Mouse (Mus musculus): Measurements from ENCODE around the gene Dync1h1. TPM values are rescaled to one million over a fixed set of nuclear protein-coding genes. Genes with fewer than 3 reads are reported as not detected.
"Not testable (repeated sequence)": the region's sequence is repeated elsewhere in the genome, so short reads cannot be mapped to it uniquely, and the experiment has no call there.

Dync1h1 gene
- polyA plus RNA-seq, 1 experiment from 2014 or later: 45.7 TPM

GRCm38 (mm10) chr12:110696975-110697400 lies 95.7 kb downstream of the Dync1h1 start:
- ATAC-seq (ENCODE audit: insufficient number of reproducible peaks, low FRiP score, low TSS enrichment, low read depth): no peak
- Histone ChIP-seq H3K4me2 (replicated peaks) (peak overlapping the region; percentile 68), H3K27ac (replicated peaks) (peak overlapping the region; percentile 79), H3K36me3 (peaks cover 11% of the 10 kb centered on the region), H3K9ac (peak overlapping the region; percentile 73; the same call in 1 of the 2 replicates), H3K27me3 (no peaks in the 10 kb centered on the region), H3K9me3 (replicated peaks) (no peaks in the 10 kb centered on the region), H3K4me1 (peaks cover 10% of the 10 kb centered on the region), H3K4me3 (replicated peaks) (peak overlapping the region; percentile 100)
- 45% methylated on average over 9 of the region's 9 CpGs for WGBS

GRCm38 (mm10) chr12:110697457-110697856 lies 96.2 kb downstream of the Dync1h1 start:
- Histone ChIP-seq H3K27ac (replicated peaks) (no peak overlapping the region), H3K4me1 (peaks cover 10% of the 10 kb centered on the region), H3K27me3 (no peaks in the 10 kb centered on the region), H3K36me3 (peaks cover 11% of the 10 kb centered on the region), H3K9me3 (replicated peaks) (no peaks in the 10 kb centered on the region), H3K9ac (no peak overlapping the region), H3K4me3 (replicated peaks) (no peak overlapping the region; the same call in 1 of the 2 replicates), H3K4me2 (replicated peaks) (no peak overlapping the region)
- 61% methylated on average over 5 of the region's 5 CpGs for WGBS
- no peak for ATAC-seq (ENCODE audit: insufficient number of reproducible peaks, low FRiP score, low TSS enrichment, low read depth)

GRCm38 (mm10) chr12:110698080-110698479 lies 96.8 kb downstream of the Dync1h1 start:
- Histone ChIP-seq H3K9me3 (replicated peaks) (no peaks in the 10 kb centered on the region), H3K27ac (replicated peaks) (no peak overlapping the region), H3K36me3 (peaks cover 7% of the 10 kb centered on the region; the same call in 1 of the 2 replicates), H3K4me1 (peaks cover 15% of the 10 kb centered on the region), H3K27me3 (no peaks in the 10 kb centered on the region), H3K9ac (no peak overlapping the region), H3K4me2 (replicated peaks) (no peak overlapping the region), H3K4me3 (replicated peaks) (no peak overlapping the region)
- ATAC-seq (ENCODE audit: insufficient number of reproducible peaks, low FRiP score, low TSS enrichment, low read depth): no peak
- 68% methylated on average over 1 of the region's 1 CpGs for WGBS

- 0 out of 2 replicates have a peak overlapping the region, but pooled peaks have one; percentile 6 for H3K4me2 ChIP-seq (replicated peaks)
- no peak overlapping the region for H3K9ac ChIP-seq
- H3K4me1 ChIP-seq: peaks cover 21% of the 10 kb centered on the region
- WGBS: 46% methylated on average over 15 of the region's 15 CpGs
- H3K36me3 ChIP-seq: peaks cover 7% of the 10 kb centered on the region; the same call in 1 of the 2 replicates
- H3K27me3 ChIP-seq: no peaks in the 10 kb centered on the region
- no peaks in the 10 kb centered on the region for H3K9me3 ChIP-seq (replicated peaks)
- no peak for ATAC-seq (ENCODE audit: insufficient number of reproducible peaks, low FRiP score, low TSS enrichment, low read depth)
- no peak overlapping the region for H3K4me3 ChIP-seq (replicated peaks)
- no peak overlapping the region for H3K27ac ChIP-seq (replicated peaks)
Measured at GRCm38 (mm10) chr12:110698523-110699170, 97.4 kb downstream of the Dync1h1 start.

GRCm38 (mm10) chr12:110699171-110699547 lies 97.9 kb downstream of the Dync1h1 start:
- Histone ChIP-seq H3K36me3 (peaks cover 7% of the 10 kb centered on the region; the same call in 1 of the 2 replicates), H3K27ac (replicated peaks) (no peak overlapping the region), H3K27me3 (no peaks in the 10 kb centered on the region), H3K4me1 (peaks cover 21% of the 10 kb centered on the region), H3K9ac (no peak overlapping the region), H3K9me3 (replicated peaks) (no peaks in the 10 kb centered on the region), H3K4me3 (replicated peaks) (no peak overlapping the region), H3K4me2 (replicated peaks) (0 out of 2 replicates have a peak overlapping the region, but pooled peaks have one; percentile 6)
- no peak for ATAC-seq (ENCODE audit: insufficient number of reproducible peaks, low FRiP score, low TSS enrichment, low read depth)
- 51% methylated on average over 2 of the region's 2 CpGs for WGBS

GRCm38 (mm10) chr12:110700730-110701129 lies 99.5 kb downstream of the Dync1h1 start:
- H3K9ac ChIP-seq: no peak overlapping the region
- H3K27ac ChIP-seq (replicated peaks): no peak overlapping the region
- WGBS: 66% methylated on average over 2 of the region's 2 CpGs
- ATAC-seq (ENCODE audit: insufficient number of reproducible peaks, low FRiP score, low TSS enrichment, low read depth): no peak
- H3K36me3 ChIP-seq: no peaks in the 10 kb centered on the region
- no peaks in the 10 kb centered on the region for H3K9me3 ChIP-seq (replicated peaks)
- H3K4me2 ChIP-seq (replicated peaks): no peak overlapping the region
- no peaks in the 10 kb centered on the region for H3K27me3 ChIP-seq
- no peak overlapping the region for H3K4me3 ChIP-seq (replicated peaks)
- H3K4me1 ChIP-seq: peaks cover 14% of the 10 kb centered on the region

- H3K4me1 ChIP-seq: peaks cover 20% of the 10 kb centered on the region
- 32% methylated on average over 3 of the region's 3 CpGs for WGBS
- ATAC-seq (ENCODE audit: insufficient number of reproducible peaks, low FRiP score, low TSS enrichment, low read depth); H3K36me3 ChIP-seq; H3K9ac ChIP-seq; H3K9me3 ChIP-seq (replicated peaks); H3K4me3 ChIP-seq (replicated peaks); H3K4me2 ChIP-seq (replicated peaks); H3K27me3 ChIP-seq; H3K27ac ChIP-seq (replicated peaks): not testable (repeated sequence)
Measured at GRCm38 (mm10) chr12:110701363-110701762, 100.1 kb downstream of the Dync1h1 start.

- WGBS: 44% methylated on average over 4 of the region's 4 CpGs
- Histone ChIP-seq H3K36me3 (no peaks in the 10 kb centered on the region), H3K4me3 (replicated peaks) (no peak within 1 kb of the TSS), H3K27me3 (no peaks in the 10 kb centered on the region), H3K9me3 (replicated peaks) (no peaks in the 10 kb centered on the region), H3K4me1 (peaks cover 25% of the 10 kb centered on the region), H3K27ac (replicated peaks) (0 out of 2 replicates have a peak within 1 kb of the TSS, but pooled peaks have one; percentile 17), H3K9ac (no peak within 1 kb of the TSS), H3K4me2 (replicated peaks) (0 out of 2 replicates have a peak within 1 kb of the TSS, but pooled peaks have one; percentile 30)
- no peak for ATAC-seq (ENCODE audit: insufficient number of reproducible peaks, low FRiP score, low TSS enrichment, low read depth)
Measured at GRCm38 (mm10) chr12:110702556-110702955, 101.3 kb downstream of the Dync1h1 start, which contains the start of gene Hsp90aa1. Hsp90aa1 (minus strand) TSS chr12:110702728.

GRCm38 (mm10) chr12:110703008-110703471 lies 101.8 kb downstream of the Dync1h1 start:
- Histone ChIP-seq H3K4me1 (peaks cover 25% of the 10 kb centered on the region), H3K9ac (no peak overlapping the region), H3K27ac (replicated peaks) (0 out of 2 replicates have a peak overlapping the region, but pooled peaks have one; percentile 17), H3K4me2 (replicated peaks) (0 out of 2 replicates have a peak overlapping the region, but pooled peaks have one; percentile 30), H3K9me3 (replicated peaks) (no peaks in the 10 kb centered on the region), H3K4me3 (replicated peaks) (no peak overlapping the region), H3K36me3 (no peaks in the 10 kb centered on the region), H3K27me3 (no peaks in the 10 kb centered on the region)
- 18% methylated on average over 8 of the region's 8 CpGs for WGBS
- ATAC-seq (ENCODE audit: insufficient number of reproducible peaks, low FRiP score, low TSS enrichment, low read depth): peak; percentile 61; the same call in 1 of the 2 replicates

GRCm38 (mm10) chr12:110703682-110704081 lies 102.4 kb downstream of the Dync1h1 start:
- Histone ChIP-seq H3K4me1 (peaks cover 25% of the 10 kb centered on the region), H3K9me3 (replicated peaks) (no peaks in the 10 kb centered on the region), H3K27me3 (no peaks in the 10 kb centered on the region), H3K4me3 (replicated peaks) (no peak overlapping the region), H3K9ac (no peak overlapping the region), H3K4me2 (replicated peaks) (no peak overlapping the region), H3K36me3 (no peaks in the 10 kb centered on the region), H3K27ac (replicated peaks) (no peak overlapping the region)
- no peak for ATAC-seq (ENCODE audit: insufficient number of reproducible peaks, low FRiP score, low TSS enrichment, low read depth)
- 69% methylated on average over 7 of the region's 7 CpGs for WGBS

GRCm38 (mm10) chr12:110705419-110705818 lies 104.2 kb downstream of the Dync1h1 start:
- not testable (repeated sequence) for H3K9me3 ChIP-seq (replicated peaks); H3K4me2 ChIP-seq (replicated peaks); ATAC-seq (ENCODE audit: insufficient number of reproducible peaks, low FRiP score, low TSS enrichment, low read depth); H3K27me3 ChIP-seq; H3K4me3 ChIP-seq (replicated peaks); H3K27ac ChIP-seq (replicated peaks); H3K36me3 ChIP-seq; H3K9ac ChIP-seq
- H3K4me1 ChIP-seq: peaks cover 25% of the 10 kb centered on the region
- WGBS: 77% methylated on average over 4 of the region's 4 CpGs
